Mouse (Mus musculus) heart, postnatal 0 days (tissue): Measurements from ENCODE around the gene Ctr9.

ENCODE experiments used
- CTCF ChIP-seq: IDR thresholded peaks from 2 replicates; pipeline ENCODE4 v1.5.1; 2016; ENCODE audit warnings: antibody characterized with exemption, control low read depth, low read depth
- EP300 ChIP-seq: IDR thresholded peaks from 2 replicates; pipeline ENCODE4 v1.6.1; 2016; ENCODE audit warnings: antibody characterized with exemption, low read depth

- TF ChIP-seq EP300: no peak
- TF ChIP-seq CTCF: no peak
Measured at GRCm38 (mm10) chr7:110998887-110999827, 29.6 kb upstream of the Ctr9 start.
